Mouse (Mus musculus) thymus, postnatal 10 days (tissue): ENCODE results near the gene Slc25a48.

ENCODE experiments used
- DNase-seq, 2 experiments: peaks; one replicate each; pipeline ENCODE4 v3.0.0; 2021; ENCODE audit warnings: low spot score in 2 of 2

Slc25a48 gene

DNA sequence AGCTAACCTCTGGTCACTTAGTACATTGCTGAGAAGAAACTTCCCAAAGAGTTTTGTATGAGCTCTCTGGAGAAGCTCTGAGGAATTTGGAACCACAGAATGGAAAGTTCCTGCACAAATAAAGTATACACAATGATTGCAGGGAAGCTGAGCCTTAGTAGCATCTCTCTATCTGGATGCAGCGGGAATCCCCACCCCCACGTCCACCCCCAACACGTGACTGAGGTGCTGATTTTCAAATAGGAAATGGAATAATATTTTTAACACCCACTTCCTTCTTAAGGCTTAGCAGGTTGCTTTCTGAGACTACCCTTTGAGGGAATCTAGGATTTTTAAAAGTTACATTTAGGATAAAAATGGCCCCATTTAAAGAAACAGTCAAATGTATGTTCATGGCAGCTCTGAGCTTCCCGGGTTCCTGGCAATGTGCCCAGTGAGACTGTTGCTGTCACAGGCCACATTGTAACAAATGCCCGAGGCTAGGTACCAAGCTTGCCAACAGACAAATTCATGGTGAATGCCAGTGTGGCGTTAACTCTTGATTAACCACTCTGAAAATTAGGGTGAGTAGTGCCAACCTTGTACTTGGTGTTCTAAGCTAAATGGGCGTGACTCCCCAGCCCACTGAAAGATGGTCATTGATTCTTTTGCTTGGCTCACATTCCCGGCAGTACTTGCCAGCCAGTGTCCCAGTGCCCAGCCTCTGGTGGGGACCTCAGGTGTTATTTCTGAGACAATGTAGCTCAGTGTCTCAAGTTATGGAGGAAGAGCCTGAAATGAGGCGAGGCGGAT, 11.3 kb downstream of the Slc25a48 start:
- no peak for DNase-seq

DNA sequence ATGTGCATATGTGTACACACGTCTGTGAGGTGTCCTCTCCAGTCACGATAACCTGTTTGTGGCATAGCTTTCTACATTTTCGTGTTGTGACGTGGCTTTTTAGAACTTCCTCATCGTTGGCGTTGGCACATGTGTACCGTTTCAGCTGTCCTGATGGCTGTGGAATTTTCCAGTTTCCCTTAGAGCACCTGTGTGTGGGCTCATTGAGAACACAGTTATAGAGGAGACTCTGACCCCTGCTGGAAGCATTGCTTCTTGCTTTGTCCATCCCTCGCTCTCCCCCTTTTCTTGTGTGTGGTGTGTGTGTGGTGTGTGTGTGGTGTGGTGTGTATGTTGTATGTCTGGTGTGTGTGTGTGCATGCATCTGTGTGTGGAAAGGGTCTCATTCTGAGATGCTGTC, 11.9 kb downstream of the Slc25a48 start:
- no peak for DNase-seq

DNA sequence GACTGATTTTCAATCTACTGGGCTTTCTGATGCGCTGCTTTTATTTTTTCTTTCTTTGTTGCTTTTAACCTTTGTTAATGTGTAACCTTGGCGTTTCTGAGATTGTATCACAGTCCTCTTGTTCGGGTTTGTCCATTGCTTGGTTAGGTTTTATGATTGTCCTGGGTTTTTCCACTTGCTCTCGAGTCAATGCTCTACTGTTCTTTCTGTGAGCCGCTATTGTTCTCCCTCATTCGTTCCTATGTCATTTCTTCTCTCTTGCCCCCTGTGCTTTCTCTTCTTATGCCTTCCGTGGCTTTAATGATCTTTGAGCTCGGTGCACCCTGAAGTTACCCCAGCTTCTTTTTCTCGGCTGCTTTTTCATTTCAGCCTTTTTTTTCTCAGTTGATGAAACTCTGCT, 19.8 kb downstream of the Slc25a48 start:
- DNase-seq = no peak

DNA sequence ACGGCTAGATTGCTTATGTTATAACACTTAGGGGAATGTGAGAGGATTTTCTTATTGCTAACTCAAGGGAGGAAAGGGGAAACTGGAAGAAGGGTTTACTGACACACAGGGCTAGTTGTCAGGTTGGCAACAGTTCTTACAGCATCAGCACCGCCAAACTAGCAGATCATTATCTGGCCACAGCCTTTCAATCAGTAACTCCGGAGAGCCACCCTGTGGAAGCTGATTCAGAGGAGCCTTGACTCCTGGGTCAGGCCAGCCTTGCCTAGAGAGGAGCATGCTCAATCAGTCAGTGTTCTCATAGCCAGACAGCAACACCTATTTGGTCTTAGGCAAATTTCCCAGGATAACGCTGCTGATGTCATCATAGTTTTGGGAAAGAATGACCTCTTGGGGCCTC, 23.3 kb downstream of the Slc25a48 start:
- DNase-seq = no peak

DNA sequence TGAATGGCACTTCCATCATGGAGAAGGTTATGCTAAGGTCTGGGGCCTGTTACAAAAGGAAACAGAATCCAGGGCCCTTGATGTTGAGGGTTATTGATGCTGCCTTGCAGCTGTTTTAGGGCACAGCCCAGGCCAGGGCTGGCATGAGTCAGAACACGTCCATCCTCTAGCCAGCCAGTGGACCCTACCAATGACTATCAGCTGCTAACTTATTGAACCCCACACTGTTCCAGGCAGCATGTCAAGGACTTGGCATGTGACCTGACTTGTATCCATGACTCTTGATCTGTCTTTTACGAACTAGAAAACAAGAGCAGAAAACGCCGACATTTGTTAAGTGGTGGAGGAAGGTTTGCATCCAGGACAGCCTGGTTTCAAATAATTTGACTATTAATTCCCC, 24.6 kb downstream of the Slc25a48 start:
- no peak for DNase-seq

DNA sequence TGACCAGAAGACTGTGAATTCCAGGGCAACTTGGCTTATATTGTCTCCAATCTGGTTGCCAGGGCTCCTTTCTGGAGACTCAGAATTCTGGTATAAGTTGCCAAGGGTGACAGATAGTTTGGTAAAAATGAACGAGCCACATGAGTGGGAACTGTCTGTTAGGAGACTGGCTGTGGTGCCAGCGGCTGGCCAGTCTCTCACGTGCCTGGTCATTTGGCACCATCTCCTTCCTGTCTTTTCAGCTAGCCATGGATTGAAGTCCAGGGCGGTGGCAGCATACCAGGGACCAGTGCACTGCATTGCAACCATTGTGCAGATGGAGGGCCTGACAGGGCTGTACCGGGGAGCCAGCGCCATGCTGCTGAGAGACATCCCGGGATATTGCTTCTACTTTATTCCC, 25.1 kb downstream of the Slc25a48 start:
- no peak for DNase-seq

DNA sequence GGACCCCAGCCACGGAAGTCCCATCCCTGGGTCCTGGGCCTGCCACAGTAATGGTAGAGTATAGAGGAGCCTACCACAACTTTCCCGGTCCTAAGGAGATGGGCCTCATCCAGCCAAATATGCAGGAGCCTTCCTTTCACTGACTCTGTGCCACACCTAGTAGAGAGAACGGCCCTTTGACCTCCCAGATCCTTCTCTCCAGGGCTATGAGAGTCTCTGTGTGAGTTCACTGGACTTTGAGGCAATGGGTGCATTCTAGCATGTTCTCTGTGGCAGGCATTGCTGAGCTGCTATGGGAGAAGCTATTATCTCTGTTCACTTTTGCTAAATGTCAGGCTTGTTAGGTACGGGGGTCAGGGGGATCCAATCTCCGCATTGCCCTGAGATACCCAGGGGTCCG, 25.6 kb downstream of the Slc25a48 start:
- DNase-seq = no peak

DNA sequence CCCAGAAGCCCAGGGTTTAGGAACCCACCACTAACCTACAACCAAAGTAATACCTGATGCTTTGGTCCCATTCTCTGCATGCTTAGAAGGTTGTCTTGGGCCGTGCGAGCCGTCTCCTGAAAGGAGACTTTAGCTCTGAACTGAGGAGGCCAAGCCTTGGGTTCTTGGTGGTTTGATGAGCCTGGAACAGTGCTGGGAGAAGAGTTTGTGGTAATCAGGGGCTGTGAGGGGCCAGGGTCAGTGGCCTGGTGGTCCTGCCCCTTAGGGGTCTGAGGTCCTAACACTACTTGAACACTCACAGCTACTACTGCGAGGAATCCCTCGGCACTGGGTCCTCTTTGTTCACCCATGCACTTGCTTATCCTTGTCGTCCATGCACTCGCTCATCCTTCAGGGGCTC, 29.6 kb downstream of the Slc25a48 start:
- no peak for DNase-seq

DNA sequence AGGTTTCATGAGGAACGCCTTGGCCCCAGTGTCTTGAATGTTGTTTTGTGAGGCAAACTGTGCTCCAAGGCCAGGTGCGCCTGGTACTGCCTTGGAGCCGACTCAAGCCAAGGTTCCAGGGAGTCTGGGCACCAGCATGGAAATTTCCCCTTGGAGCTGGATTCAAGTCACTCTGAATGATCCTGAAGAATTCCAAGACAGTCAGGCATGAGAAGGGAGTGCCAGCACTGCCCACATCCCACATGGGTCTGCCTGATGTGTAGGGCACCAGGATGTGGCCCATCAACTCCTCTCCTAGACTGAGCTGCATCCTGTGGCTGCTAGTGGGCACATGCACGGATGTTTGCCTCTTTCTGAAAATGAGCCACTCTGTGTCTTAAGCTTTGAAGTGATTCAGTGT, 30.4 kb downstream of the Slc25a48 start:
- no peak for DNase-seq

DNA sequence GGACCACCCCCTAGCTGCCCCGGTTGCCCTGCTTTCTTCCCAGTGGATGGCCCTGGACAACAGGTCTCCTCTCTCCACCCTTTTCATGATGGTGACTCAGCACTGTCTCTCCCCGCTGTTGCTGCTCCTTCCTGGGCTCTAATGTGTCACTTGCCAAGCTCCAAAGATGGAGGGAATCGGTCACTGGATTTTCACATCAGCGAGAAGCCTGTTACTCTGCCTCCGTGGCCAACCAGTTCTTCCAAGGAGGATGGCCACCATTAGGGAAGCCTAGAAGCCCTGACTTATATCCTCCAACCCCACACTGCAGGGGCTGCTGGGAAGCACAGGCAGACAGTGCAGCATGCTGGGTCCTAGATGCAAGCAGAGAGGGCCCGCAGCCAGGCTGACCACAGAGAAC, 33.1 kb downstream of the Slc25a48 start:
- no peak for DNase-seq

DNA sequence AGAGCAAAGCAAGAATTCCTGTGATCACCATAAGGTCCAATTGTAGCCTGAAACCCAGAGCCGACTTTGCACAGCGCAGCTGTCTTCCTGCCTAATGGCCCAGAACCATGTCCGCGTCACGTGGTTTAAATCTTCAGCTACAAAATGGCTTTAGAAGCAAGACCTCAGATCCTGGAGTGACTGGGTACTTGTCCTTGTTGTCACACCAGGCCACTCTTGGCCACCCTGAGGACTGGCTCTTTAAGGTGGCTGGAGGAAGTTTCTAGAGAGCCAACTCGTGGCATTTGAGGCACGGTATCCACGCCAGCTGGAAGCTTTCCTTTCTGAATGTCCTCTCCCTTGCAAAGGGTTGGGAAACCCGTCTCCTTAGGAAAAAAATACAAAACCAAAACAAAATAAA, 33.8 kb downstream of the Slc25a48 start:
- no peak for DNase-seq

DNA sequence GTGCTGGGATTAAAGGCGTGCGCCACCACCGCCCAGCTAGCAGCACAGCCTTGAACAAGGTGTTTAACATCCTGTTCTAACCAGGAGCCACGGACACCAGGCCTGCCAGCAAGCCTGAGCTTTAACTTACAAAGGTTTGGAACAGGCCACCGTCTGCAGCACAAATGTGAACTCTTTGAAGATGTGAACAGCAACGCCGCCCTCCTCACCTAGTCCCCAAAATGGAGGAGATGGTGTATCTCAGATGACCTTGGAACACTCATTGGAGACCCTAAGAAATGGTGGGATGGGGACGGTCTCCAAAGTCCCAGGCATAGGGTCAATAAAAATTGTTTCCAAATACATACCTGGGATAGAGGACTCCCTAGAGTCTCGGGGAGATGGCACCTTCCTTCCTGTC, 34.5 kb downstream of the Slc25a48 start:
- DNase-seq = no peak

DNA sequence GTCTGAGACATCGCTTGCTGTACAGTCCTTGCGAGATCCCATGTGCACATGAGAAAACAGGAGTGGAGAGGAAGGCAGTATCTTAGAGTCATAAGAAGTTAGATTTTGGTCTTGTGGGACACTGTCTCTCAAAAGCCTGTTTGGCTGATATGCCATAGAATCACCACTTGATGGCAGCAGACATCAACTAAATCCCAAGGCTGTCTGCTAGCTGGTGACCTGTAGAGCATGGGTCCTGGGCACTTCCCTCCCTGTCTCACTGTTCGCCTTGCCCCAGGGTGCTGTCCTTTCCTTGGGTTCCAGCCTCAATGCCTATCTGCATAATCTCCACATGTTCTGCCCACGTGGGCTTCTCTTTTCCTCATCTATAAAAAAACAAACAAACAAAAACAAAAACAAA, 37.2 kb downstream of the Slc25a48 start:
- peak in 1 of 2 experiments; percentile 55 for DNase-seq

DNA sequence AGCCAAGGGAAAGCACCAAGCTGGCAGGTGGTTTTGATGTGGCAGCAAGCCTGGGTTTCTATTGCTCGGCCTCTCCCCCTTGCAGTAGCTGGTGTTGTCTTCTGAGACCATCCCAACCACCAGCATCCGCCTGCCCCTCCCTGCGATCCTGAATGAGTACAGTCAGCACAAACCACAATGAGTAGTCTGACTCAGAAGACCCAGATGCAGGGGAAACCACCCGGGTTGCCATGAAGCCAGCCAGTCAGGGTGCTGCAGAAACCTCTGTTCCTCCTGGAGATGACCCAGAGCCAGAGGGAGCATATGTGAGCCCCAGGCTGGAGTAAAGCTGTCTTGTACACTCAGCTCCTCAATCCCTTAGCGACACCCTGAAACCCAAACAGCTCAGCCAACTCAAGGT, 38.6 kb downstream of the Slc25a48 start:
- DNase-seq = peak; percentile 47 to 60

DNA sequence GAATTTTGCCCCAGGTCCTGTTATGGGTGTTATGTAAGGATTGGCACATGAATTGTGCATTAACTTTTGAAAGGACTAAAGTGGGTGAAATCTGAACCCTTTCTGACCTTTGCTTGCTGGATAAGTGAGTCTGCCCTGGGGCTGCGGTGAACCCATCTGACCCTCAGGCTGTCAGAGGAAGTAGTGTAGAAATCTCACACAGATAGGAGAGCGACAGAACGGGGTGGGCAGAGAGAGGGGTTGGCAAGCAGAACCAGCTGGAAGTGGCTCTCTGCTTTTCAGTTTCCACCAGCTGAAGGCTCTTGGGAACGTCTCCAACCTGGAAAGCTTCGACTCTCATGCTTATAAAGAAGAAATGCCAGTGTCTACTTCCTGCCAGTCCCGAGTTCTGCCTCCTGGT, 39.1 kb downstream of the Slc25a48 start:
- no peak for DNase-seq

DNA sequence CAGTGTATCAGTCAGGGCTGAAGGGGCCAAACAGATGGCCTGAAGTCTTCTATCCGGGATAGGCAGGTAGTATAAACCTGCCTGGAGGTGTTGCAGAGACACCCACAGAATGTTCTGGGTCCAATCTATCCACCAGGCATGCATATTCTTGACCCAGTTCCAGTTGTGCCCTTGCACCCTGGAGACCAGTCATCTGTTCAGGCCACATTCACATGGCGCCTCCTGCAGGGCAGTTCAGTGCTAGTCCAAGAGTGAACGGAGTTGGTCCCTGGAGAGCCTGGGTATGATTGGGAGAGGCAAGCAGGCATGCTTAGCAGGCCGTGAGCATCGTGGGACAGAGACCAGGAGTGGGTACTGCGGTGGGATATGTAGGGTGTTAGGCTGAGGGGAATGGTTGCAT, 39.9 kb downstream of the Slc25a48 start:
- DNase-seq = no peak

DNA sequence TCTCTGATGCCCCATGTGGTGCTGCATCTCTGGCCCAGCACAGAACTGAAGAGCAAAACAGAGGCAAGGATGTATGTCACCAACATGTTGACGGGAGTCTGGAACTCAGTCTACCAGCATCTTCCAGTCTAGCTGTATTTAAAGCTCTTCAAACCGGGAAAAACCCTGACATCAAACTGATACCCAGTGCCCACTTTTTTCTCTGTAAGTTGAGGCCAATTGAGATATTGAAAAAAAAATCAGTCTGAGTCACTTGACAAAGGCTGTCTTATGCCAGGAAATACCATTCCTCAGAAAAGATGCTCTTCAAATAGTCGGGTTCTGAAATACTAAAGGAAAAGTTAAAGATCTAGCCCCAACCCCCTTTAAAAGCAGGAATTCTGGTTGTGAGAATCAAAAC, 44.0 kb downstream of the Slc25a48 start, which contains the start of gene Il9:
Il9 (minus strand) TSS at position 101 of the 400 bp plus-strand sequence.
- DNase-seq = no peak

DNA sequence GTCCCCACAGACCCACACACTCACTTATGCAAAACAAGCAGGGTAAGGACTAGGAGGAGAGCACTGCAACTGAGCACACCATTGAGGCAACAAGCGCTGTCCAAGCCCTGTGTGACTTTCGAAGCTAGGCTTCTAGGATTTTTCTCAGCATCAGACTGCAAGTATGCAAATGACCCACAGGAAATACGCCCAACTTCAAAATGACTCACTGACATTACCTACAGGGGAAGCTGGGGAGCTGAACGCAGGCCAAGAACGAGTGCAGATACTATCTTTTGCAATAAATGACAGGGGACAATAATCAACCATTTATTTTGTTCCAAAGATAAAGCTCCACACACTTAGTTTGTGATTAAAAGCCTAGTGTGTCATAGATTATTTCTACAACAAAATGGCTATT, 49.9 kb downstream of the Slc25a48 start:
- DNase-seq = no peak

DNA sequence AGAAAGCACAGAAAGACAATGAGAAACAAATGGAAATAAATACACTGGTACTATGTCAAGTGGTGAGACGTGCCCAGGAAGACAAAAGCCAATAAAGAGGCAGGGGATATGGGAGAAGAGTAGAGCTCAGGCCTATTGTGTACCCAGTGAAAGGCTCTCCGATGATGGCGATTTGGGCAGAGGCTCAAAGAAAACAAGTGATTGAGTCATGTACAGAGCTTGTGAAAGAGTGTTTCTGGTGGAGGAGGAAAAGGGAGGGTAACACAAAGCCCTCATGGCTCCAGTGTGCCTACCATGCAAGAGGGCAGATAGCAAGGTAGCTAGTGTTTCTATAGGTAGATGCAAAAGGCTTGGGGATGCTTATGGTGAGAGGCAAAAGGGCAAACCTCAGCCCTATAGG, 56.3 kb downstream of the Slc25a48 start:
- no peak for DNase-seq

DNA sequence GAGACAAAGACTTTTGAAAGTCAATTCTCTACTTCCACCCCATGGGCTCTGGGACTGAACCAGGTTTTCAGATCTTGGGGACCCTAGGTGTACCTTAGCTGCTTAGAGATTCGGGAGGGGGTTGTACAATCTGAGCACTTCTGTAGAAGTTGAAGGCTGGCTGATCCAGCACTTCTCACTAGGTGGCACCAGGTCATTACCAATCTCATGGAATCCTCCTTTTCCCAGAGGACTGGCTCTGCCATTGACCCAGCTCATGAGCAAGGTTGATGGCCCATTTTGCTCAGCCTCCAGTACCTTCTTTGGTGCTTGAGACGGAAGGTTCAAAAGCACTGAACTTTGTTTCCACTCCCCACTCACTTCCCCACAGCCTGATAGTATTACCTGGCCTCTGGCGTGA, 62.0 kb downstream of the Slc25a48 start:
- DNase-seq = no peak

DNA sequence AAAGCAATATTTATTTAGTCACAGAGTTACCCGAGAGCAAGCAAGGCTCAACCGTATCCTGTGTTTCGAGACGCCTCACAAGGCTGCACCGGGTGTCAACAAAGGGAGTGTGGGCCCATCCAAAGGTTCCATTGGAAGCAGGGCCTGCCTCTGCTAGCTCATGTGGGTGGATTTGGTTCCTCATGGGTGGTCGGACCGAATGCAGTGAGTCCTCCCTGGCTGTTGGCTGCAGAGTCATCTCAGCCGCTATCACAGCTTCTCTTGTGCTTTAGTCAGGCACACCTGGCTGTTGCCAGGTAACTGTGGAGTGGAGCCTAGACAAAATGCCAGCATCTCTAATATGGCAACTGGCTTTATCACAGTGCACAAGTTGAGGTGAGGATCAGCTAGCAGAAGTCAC, 62.5 kb downstream of the Slc25a48 start:
- DNase-seq = no peak

DNA sequence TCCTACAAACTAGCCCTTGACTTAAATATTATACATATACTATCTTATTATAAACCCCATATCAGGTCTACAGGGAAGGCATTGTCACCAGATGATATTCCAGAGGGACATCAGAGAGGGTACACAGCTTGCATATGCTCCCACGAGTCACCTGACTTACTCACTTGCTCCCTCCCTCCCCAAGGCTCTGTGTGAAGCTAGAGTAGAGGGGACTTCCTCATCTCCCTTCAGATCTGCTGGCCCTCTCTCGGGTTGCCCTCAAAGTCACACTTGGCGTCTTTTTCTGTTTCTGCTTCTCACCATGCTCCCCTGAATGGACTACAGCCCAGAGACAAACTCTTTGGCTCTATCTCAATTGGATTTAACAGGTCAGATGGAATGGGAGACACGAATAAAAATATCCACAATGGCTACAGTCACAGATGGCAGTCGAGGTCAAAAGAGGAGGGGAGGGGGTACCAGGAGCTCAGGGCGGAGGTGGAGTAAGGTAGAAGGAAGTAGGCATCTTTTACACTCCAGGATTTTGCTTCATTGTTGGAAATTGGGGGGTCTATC, 63.8 kb downstream of the Slc25a48 start:
- no peak for DNase-seq

DNA sequence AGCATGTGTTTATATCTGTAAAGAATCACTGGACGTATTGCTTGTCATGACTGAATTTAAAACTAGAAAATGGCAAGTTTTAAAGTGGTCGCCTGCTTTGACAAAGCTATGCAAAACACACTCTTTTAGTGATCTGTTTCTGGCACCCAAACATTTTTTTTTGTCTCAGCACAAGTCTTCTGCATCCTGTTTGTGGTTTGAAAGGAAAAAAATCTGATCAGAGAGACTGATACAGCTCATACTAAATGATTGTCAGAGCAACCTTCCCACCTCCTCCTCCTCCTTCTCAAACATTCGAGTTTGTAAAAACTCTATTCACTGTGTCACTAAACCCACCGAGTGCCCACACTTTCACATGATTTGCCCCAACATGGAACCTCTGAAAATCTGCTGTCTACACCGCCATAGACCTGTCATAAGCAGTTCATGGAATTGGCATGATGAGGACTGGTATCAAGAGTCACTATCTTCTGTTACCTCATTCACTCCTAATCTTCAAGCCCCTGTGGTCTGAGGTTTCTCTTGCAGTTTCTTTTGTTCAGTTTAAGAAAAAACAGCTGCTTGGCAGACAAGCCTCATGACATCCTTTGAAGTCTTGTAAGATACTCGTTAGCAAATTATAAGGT, 68.8 kb downstream of the Slc25a48 start:
- peak; percentile 25 to 52 for DNase-seq
